Mouse (Mus musculus) cerebellum, adult 11 months (tissue): ENCODE data around the gene Cs.
"Not testable (repeated sequence)": the region's sequence is repeated elsewhere in the genome, so short reads cannot be mapped to it uniquely, and the experiment has no call there.

Experiments
- DNase-seq: peaks from one replicate; pipeline ENCODE4 v3.0.0; 2022

Cs gene

DNA sequence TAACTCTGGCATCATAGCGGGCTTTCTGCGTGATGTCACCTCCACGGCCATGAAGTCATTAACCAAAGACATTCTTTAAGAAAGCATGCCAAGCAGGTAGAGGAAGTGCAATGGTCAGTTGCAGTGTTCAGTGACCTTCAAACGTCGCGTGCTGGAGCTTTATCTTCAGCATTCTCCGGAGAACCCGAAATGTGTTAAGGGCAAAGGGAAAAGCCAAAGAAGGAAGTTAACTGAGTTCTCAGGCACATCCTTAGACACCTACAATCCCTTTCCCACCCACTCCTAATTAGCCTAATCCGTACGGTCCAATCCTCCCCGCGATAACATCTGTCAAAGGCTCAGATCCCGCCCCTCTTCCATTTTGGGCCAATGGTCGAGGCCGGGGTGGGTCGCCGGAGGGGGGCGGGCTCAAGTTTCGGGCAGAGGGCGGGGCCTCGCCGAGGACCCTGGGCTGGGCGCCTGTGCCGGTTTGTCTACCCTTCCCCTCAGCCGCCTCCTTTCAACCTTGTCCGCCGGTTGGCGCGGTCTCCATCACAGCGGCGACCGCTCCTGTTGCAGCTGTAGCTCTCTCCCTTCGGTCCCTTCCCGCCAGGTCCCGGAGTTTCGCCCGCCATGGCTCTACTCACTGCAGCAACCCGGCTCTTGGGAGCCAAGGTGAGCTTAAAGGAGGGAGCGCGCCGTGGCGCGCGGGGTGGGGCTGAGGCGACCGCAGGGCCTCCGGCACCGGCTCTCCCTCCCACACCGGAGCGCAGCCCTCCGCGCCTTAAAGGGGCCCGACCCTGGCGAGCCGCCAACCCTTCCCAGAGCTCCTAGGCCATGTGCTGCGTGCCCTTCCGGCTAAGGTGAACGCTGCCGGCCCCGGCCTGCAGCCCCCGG is at the start of gene Cs:
TSS of gene Cs (plus strand) at position 429 of the 876 bp plus-strand sequence.
- DNase-seq = peak; percentile 95

- DNase-seq = not testable (repeated sequence)
These were observed 46.9 kb upstream of the Cs start for GRCm38 (mm10) chr10:128290594-128290993.

- no peak for DNase-seq
These were observed 41.0 kb upstream of the Cs start for GRCm38 (mm10) chr10:128296370-128297090.

DNA sequence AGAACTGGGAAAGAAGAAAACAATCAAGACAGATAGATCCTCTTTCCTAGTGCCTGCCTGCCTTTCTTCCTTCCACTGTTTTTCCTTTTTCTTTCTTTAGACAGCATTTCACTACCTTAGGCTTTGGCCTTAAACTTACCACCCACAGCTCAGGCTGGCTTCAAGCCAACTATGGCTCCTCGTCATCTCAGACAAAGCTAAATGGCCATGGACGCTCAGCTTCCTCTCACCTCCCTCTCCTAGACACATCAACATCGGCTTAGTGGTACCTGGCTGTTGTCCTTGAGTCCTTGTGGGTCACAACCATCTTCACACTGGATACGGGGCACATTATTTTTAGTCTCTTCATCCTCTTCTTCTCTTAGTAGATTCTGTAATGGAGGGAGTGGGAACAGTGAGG is 40.3 kb upstream of the Cs start:
- DNase-seq = peak; percentile 54

GRCm38 (mm10) chr10:128297622-128298021 is 39.9 kb upstream of the Cs start:
- DNase-seq = peak; percentile 63

DNA sequence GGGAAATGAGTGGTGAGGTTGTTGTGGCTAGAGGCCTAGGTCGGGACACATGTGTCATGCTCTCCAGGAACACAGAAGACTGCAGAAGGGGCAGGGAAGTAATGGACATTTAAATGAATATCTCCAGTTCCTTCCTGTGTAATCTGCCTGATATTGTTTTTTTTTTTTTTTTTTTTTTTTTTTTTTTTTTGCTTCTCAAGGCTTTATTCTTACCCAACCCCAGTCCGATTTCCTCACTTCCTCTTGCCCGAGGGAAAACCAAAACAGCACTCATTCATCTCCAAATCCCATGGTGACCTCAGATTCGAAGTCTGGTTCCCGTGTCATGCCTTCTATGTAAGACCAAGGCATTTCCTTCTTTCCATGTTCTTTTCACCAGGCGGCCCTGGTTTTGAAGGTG is 39.3 kb upstream of the Cs start:
- DNase-seq = no peak

DNA sequence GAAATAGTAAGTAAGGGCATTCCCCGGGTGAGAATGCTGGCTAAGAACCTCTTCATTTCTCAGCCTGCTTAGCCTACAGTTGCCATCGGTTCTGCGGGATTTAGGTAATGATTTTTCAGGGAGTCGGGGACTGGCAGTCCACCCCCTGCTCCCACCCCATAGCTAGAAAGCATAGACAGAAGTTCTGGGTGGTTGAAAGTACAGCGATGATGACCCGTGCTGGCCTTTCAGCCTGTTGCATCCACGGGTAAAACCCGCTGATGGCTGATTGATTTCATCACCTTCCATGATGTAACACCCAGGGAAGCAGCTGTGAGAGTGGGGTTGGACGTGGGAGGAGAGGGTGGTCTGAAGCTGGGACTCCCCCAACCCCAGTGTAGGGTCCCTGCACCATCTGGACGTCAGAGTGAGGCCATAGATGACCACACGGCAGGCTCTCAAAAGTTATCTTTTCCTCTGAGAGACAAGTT is 38.8 kb upstream of the Cs start, which contains the start of gene Il23a:
TSS of gene Il23a (minus strand) at position 51 of the 470 bp plus-strand sequence.
- DNase-seq = no peak

DNA sequence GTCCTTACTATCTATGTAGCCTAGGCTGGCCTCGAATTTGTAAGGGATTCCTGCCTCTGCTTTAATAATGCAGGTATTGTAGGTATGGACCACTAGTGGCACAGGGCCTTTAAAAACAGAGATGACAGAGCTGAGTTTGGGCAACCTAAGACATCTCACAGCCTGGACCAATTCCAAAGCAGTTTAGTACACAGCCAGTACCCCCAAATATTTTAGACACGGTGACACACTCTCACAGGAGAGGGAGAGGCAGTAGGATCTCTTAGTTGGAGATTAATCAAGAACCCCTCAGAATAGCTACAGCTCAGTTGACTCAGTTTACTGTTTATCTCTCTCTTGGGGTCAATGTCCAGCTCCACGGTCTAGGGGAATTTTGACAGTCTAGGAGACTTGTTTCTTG is 35.2 kb upstream of the Cs start:
- DNase-seq = no peak

DNA sequence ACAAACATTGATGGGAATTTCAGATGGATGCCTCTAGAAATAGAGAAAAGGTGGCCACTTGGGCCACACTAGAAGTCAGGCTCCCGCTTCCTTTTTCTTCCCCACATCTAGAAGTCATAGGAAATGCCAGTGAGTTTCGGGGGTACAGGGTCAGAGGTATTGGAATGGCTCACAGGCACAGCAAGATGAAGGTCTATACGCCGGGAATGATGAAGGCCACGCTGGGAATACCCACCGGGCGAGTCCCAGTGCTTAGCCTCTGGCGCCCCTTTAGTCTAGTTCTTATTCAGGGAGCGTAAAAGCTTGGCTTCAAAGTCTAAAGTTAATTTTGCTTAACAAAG is 34.8 kb upstream of the Cs start:
- DNase-seq = no peak

DNA sequence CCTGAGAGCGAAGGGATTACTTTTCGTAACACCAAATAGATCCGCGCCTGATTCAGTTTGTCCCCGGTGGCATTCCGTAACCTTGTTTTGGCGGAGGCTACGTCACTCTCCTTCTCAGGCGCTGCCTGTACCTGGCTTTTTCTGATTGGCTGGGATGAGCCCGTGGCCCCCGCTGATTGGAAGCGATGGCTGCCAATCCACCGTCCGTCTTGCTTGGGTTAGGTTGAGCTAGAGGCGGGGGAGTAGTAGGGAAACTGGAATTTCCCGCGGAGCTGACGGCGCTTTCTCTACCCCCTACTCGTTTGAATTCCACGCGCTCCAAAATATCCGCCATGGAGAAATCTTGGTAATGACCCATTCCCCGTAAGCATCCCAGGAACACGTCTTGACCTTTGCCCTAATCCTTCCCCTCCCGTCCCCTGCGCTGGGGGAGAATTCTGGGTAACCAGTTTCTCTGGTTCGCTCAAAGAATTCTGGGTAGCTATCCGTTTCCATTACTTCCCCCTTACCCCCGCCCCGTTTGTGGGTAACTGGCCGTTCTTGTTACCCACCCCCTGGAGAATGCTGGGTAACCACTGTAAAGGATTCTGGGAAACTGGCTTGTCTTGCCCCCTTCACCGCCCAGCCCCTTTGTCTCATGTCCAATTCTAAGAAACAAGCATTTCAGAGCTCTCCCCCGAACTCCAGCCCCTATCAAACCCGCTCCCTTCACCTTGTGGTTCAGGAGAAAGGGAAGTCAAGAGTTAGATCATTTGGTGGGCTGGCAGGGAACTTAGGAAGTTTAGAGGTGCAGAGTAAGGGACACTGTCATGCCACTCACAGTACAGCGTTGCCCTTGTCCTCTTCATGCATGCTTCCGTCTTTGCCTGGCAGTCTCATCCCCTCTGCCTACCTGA is 34.2 kb upstream of the Cs start, which contains the start of gene Pan2:
TSS of gene Pan2 (plus strand) at position 210 of the 896 bp plus-strand sequence.
- DNase-seq = peak; percentile 100

- DNase-seq = no peak
These were observed 27.9 kb upstream of the Cs start for GRCm38 (mm10) chr10:128309654-128310053.

- peak; percentile 45 for DNase-seq
These were observed 27.4 kb upstream of the Cs start for GRCm38 (mm10) chr10:128310177-128310576.

DNA sequence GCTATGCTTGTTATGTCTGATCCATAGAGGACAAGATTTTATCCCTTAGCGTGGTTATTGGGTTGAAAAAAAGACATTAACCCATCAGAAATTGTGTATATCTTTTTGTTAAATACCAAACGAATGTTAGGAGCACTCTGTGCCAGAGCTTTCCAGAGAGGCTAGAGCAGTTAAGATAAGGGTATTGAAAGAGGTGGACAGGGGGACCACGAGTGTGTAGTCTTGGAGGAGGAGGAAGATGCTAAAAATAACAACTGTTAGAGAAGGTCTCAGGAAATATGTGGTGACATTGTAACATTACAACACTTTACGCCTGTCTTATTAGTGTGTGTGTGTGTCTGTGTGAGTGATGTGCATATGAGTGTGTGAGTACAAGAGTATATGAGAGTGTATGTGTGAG is 26.6 kb upstream of the Cs start:
- DNase-seq = no peak

GRCm38 (mm10) chr10:128315578-128315977 is 22.0 kb upstream of the Cs start:
- DNase-seq = no peak

GRCm38 (mm10) chr10:128321641-128322040 is 15.9 kb upstream of the Cs start:
- DNase-seq = no peak

GRCm38 (mm10) chr10:128322141-128323108 is 15.1 kb upstream of the Cs start, which contains the start of gene Cnpy2:
Cnpy2 (plus strand) TSS chr10:128322459.
- peak; percentile 69 for DNase-seq

DNA sequence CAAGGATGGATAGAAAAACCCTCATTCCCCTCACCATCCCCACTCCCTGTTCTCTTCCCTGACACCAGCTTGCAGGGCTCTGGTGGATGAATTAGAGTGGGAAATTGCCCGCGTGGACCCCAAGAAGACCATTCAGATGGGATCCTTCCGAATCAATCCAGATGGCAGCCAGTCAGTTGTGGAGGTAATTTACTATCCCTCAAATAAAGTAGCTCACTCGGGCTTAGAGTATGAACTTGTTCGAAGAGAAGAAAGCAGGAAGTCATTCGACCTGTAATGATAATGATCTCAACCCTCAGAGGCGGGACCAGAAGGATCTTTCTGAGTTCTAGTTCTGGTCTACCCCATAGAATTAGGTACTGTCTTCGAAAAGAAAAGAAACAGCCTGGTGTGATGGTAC is 14.0 kb upstream of the Cs start:
- no peak for DNase-seq

DNA sequence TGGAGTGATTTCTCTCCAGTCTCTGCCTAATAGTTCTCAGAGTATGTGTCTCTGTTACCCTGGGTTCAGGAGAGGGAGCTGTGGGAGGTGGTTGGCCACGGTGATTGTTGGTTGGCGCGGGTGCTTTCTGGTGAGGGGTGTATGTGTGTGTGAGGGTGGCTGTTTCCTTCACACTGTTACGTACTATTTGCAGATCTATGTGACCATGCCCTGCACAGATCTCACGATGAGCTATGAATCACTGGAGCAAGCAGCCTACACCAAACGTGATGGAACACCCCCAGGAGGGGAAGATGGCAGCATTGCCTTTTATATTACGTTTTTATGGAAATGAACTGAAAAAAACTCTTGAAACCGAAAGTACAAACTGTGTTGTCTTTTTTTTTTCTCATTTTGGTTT is 10.7 kb upstream of the Cs start:
- no peak for DNase-seq

GRCm38 (mm10) chr10:128327610-128328009 is 9.9 kb upstream of the Cs start:
- DNase-seq = no peak

DNA sequence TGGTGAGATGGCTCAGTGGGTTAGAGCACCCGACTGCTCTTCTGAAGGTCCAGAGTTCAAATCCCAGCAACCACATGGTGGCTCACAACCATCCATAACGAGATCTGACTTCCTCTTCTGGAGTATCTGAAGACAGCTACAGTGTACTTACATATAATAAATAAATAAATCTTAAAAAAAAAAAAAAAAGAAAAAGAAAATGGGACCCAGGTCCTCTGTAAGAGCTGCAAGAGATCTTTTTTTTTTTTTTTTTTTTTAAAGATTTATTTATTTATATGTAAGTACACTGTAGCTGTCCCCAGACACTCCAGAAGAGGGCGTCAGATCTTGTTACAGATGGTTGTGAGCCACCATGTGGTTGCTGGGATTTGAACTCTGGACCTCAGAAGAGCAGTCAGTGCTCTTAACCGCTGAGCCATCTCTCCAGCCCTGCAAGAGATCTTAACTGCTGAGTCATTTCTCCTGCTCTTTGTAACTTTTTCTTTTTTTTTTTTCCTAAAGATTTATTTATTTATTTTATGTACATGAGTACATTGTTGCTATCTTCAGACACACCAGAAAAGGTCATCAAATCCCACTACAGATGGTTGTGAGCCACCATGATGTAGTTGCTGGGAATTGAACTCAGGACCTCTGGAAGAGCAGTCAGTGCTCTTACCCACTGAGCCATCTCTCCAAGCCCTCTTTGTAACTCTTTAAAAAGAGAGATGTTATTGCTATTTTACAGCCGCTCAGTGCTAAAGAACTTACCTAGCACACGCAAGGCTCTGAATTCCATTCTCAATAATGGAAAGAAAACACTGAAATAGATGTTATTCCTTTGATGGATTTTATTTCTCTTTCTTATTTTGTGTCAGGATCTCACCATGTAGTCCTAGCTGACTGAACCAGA is 4.9 kb upstream of the Cs start:
- not testable (repeated sequence) for DNase-seq
